Mouse (Mus musculus): Measurements from ENCODE around the gene Foxn3.

Gene Foxn3

GRCm38 (mm10) chr12:99467256-99467883, 96.0 kb downstream of the Foxn3 start:
- no peak for DNase-seq (ENCODE audit: low spot score in 2 of 2)

- no peak for DNase-seq (ENCODE audit: low spot score in 2 of 2)
Observed at GRCm38 (mm10) chr12:99466426-99466825, 97.0 kb downstream of the Foxn3 start.

GRCm38 (mm10) chr12:99464291-99464690, 99.1 kb downstream of the Foxn3 start:
- no peak for DNase-seq (ENCODE audit: low spot score in 2 of 2)

- no peak for DNase-seq (ENCODE audit: low spot score in 2 of 2)
Observed at GRCm38 (mm10) chr12:99462846-99463245, 100.5 kb downstream of the Foxn3 start.

- no peak for DNase-seq (ENCODE audit: low spot score in 2 of 2)
Observed at GRCm38 (mm10) chr12:99462302-99462701, 101.1 kb downstream of the Foxn3 start.

- no peak for DNase-seq (ENCODE audit: low spot score in 2 of 2)
Observed at GRCm38 (mm10) chr12:99457521-99458205, 105.7 kb downstream of the Foxn3 start.

- DNase-seq (ENCODE audit: low spot score in 2 of 2), result no peak
Observed at GRCm38 (mm10) chr12:99455580-99455979, 107.8 kb downstream of the Foxn3 start.

- no peak for DNase-seq (ENCODE audit: low spot score in 2 of 2)
Observed at GRCm38 (mm10) chr12:99454394-99454793, 109.0 kb downstream of the Foxn3 start.

GRCm38 (mm10) chr12:99453797-99454196, 109.6 kb downstream of the Foxn3 start:
- DNase-seq (ENCODE audit: low spot score in 2 of 2), result no peak

GRCm38 (mm10) chr12:99450076-99450475, 113.3 kb downstream of the Foxn3 start:
- DNase-seq (ENCODE audit: low spot score in 2 of 2), result no peak

GRCm38 (mm10) chr12:99447791-99448190, 115.6 kb downstream of the Foxn3 start:
- DNase-seq (ENCODE audit: low spot score in 2 of 2), result no peak

- DNase-seq (ENCODE audit: low spot score in 2 of 2), result no peak
Observed at GRCm38 (mm10) chr12:99445018-99445674, 118.2 kb downstream of the Foxn3 start.

- DNase-seq (ENCODE audit: low spot score in 2 of 2), result no peak
Observed at GRCm38 (mm10) chr12:99442819-99443218, 120.6 kb downstream of the Foxn3 start.

GRCm38 (mm10) chr12:99440953-99441352, 122.4 kb downstream of the Foxn3 start:
- DNase-seq (ENCODE audit: low spot score in 2 of 2), result no peak

- no peak for DNase-seq (ENCODE audit: low spot score in 2 of 2)
Observed at GRCm38 (mm10) chr12:99440022-99440421, 123.4 kb downstream of the Foxn3 start.

GRCm38 (mm10) chr12:99435189-99435588, 128.2 kb downstream of the Foxn3 start:
- no peak for DNase-seq (ENCODE audit: low spot score in 2 of 2)

GRCm38 (mm10) chr12:99433402-99433801, 130.0 kb downstream of the Foxn3 start:
- no peak for DNase-seq (ENCODE audit: low spot score in 2 of 2)

- no peak for DNase-seq (ENCODE audit: low spot score in 2 of 2)
Observed at GRCm38 (mm10) chr12:99431541-99431940, 131.8 kb downstream of the Foxn3 start.

- DNase-seq (ENCODE audit: low spot score in 2 of 2), result no peak
Observed at GRCm38 (mm10) chr12:99430992-99431391, 132.4 kb downstream of the Foxn3 start.

- DNase-seq (ENCODE audit: low spot score in 2 of 2), result no peak
Observed at GRCm38 (mm10) chr12:99429101-99429500, 134.3 kb downstream of the Foxn3 start.

GRCm38 (mm10) chr12:99426207-99426916, 137.0 kb downstream of the Foxn3 start:
- DNase-seq (ENCODE audit: low spot score in 2 of 2), result no peak

- DNase-seq (ENCODE audit: low spot score in 2 of 2), result no peak
Observed at GRCm38 (mm10) chr12:99419396-99419760, 144.0 kb downstream of the Foxn3 start.

Measured in right cerebral cortex, postnatal 36 days (tissue).